Mouse (Mus musculus): ENCODE data around the gene Rnf32. TPM values are rescaled to one million over a fixed set of nuclear protein-coding genes. Genes with fewer than 3 reads are reported as not detected.

Rnf32 gene
- polyA plus RNA-seq (2015; fragmentation: Illumina TruSeq; extraction: RNeasy Lipid Tissue Mini Kit (QIAGEN cat#74804); ENCODE audit: insufficient read depth, low read depth, low replicate concordance): 0.57 TPM

GRCm38 (mm10) chr5:29195570-29196263 lies at the start of gene Rnf32:
Gene Rnf32, plus strand, starts transcription at chr5:29195992.

Other genes starting within 250 kb of the Rnf32 start
- gene Lmbr1, start 182.4 kb downstream of the Rnf32 start, polyA plus RNA-seq (2015; fragmentation: Illumina TruSeq; extraction: RNeasy Lipid Tissue Mini Kit (QIAGEN cat#74804); ENCODE audit: insufficient read depth, low read depth, low replicate concordance): 2.0 TPM
- 2.8 TPM for gene Nom1, start 238.7 kb downstream of the Rnf32 start, polyA plus RNA-seq (2015; fragmentation: Illumina TruSeq; extraction: RNeasy Lipid Tissue Mini Kit (QIAGEN cat#74804); ENCODE audit: insufficient read depth, low read depth, low replicate concordance)